Mouse (Mus musculus) G1E (cell line): ENCODE results near the gene Pld2. TPM values are rescaled to one million over a fixed set of nuclear protein-coding genes. Genes with fewer than 3 reads are reported as not detected.

Experiments
- ATAC-seq: 2 replicates; pipeline ENCODE4 v1.8.0; 2016; ENCODE audit warnings: mild to moderate bottlenecking; ENCODE audit not compliant: insufficient number of reproducible peaks, poor library complexity, low FRiP score, severe bottlenecking; ENCODE audit errors: extremely low read depth
- DNase-seq: peaks from one replicate; pipeline ENCODE4 v3.0.0; 2012; ENCODE audit warnings: low spot score
- H3K27me3 ChIP-seq: 2 replicates; pipeline ENCODE4 v1.6.1; 2012; ENCODE audit warnings: mild to moderate bottlenecking, low read length, inconsistent platforms; ENCODE audit not compliant: insufficient read depth
- H3K36me3 ChIP-seq: replicated peaks from 2 replicates; pipeline ENCODE3; 2012; ENCODE audit warnings: mild to moderate bottlenecking, inconsistent platforms
- H3K4me1 ChIP-seq: 2 replicates; pipeline ENCODE4 v1.6.1; 2012; ENCODE audit warnings: low read depth, low read length, inconsistent platforms, mixed read lengths; ENCODE audit not compliant: insufficient read depth
- H3K4me3 ChIP-seq: 2 replicates; pipeline ENCODE4 v1.5.1; 2012; ENCODE audit warnings: low read depth, mild to moderate bottlenecking, inconsistent platforms, low read length, moderate library complexity, mixed read lengths
- H3K9me3 ChIP-seq: replicated peaks from 2 replicates; pipeline ENCODE4 v1.6.1; 2012; ENCODE audit warnings: inconsistent platforms
- CTCF ChIP-seq: IDR thresholded peaks from 2 replicates; pipeline ENCODE4 v1.5.1; 2012; ENCODE audit warnings: low read depth, low read length, inconsistent platforms, mixed read lengths
- GATA1 ChIP-seq: IDR thresholded peaks from 2 replicates; pipeline ENCODE4 v1.6.1; 2012; ENCODE audit warnings: borderline replicate concordance, low read length, inconsistent platforms, mixed read lengths
- GATA2 ChIP-seq: IDR thresholded peaks from 2 replicates; pipeline ENCODE4 v1.6.1; 2012; ENCODE audit warnings: low read depth, low read length, inconsistent platforms, borderline replicate concordance
- POLR2AphosphoS5 ChIP-seq: IDR thresholded peaks from 2 replicates; pipeline ENCODE4 v1.6.1; 2012; ENCODE audit warnings: low read depth, low read length, inconsistent platforms; ENCODE audit not compliant: insufficient replicate concordance
- TAL1 ChIP-seq: conservative IDR thresholded peaks from 2 replicates; pipeline ENCODE4 v1.6.1; 2012; ENCODE audit warnings: low read depth, low read length, inconsistent platforms, mixed read lengths
- polyA plus RNA-seq: library from polyadenylated mRNA; stranded (reverse); fragments of >175 nt; gene quantifications from 2 replicates; pipeline ENCODE4 v1.2.3, GENCODE M21; 2012
- total RNA-seq, 2 experiments: library from RNA; stranded (forward) in 1 of 2; stranded (reverse) in 1 of 2; fragments of 200-1000 nt in 1 of 2; fragments of >200 nt in 1 of 2; fragmentation: Nextera tagmentation in 1 of 2; gene quantifications; 2 replicates each; pipeline ENCODE4 v1.2.3; 2014 to 2017

Pld2 gene
- total and polyA plus RNA-seq, 3 experiments, result 0.05 TPM; not detected in 2

DNA sequence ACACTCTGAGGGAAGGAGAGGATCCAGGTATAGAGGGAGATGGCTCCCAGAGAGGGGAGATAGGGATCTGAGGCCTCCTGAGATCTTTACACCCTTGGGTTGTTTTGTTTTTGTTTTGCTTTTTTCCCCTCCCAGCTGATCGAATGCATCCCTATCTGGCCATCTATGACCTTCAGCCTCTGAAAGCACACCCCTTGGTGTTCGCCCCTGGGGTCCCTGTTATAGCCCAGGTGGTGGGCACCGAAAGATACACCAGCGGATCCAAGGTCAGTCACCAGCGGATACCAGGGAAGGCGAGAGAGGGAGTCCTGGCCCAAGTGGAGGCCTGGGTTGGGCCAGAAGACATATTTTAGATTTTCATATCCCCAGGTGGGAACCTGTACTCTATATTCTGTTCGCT lies 1.1 kb downstream of the Pld2 start:
- peaks cover 69% of the 10 kb centered on the region for H3K27me3 ChIP-seq
- no peak overlapping the region for H3K4me3 ChIP-seq
- TF ChIP-seq CTCF, result no peak
- no peak for TF ChIP-seq TAL1
- TF ChIP-seq POLR2AphosphoS5, result no peak
- TF ChIP-seq GATA2, result no peak
- no peak for TF ChIP-seq GATA1

DNA sequence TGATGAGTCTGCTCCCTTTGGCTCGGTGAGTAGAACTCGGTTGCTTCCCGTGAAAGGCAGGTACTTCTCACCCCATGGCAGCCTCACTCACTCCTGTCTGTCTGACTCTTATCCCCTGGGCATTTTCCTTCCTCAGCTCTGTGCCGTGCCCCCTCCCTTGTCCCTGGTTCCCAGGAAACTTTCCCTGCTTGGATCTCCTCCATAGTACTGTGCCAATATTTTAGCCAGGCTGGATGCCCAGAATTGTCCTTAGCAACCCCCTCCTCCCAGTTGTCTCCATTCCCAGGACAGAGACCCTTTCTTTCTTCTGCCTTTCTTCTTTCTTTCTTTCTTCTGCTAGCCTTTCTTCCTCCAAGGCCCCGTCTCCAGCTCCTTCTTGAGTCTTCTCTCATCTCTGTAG lies 1.6 kb downstream of the Pld2 start:
- H3K9me3 ChIP-seq, result no peaks in the 10 kb centered on the region
- H3K4me3 ChIP-seq, result no peak overlapping the region
- DNase-seq (no peak), ATAC-seq (no peak)
- peaks cover 24% of the 10 kb centered on the region for H3K4me1 ChIP-seq
- TF ChIP-seq GATA1, result no peak
- TF ChIP-seq CTCF, result no peak
- no peak for TF ChIP-seq POLR2AphosphoS5
- no peak for TF ChIP-seq GATA2
- TF ChIP-seq TAL1, result no peak
- H3K36me3 ChIP-seq, result no peaks in the 10 kb centered on the region
- peaks cover 74% of the 10 kb centered on the region for H3K27me3 ChIP-seq

More for the DNA sequence above, 1.1 kb downstream of the Pld2 start:
- Histone ChIP-seq H3K9me3 (no peaks in the 10 kb centered on the region), H3K36me3 (no peaks in the 10 kb centered on the region), H3K4me1 (peaks cover 24% of the 10 kb centered on the region)
- DNase-seq (no peak), ATAC-seq (no peak)

DNA sequence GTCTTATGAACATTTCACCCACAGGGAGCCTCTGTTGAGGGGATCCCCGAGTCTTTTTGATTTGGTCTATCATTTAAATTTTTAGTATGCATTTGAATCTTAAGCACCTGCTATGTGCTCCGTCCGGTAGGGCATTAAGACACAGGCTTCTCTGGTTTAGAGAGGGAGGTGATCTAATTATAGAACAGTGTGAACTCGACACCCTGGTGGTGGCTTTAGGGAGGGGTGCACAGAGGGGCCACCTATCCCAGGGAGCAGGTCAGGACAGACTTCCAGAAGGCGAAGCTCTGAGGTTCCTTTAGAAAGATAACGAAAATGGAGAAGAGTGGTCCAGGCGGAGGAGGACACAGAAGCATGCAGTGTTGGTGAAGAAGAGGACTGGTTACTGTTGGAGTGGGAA lies 4.6 kb downstream of the Pld2 start:
- ATAC-seq (no peak), DNase-seq (no peak)
- no peak overlapping the region for H3K4me3 ChIP-seq
- no peaks in the 10 kb centered on the region for H3K9me3 ChIP-seq
- TF ChIP-seq CTCF, result no peak
- no peak for TF ChIP-seq POLR2AphosphoS5
- TF ChIP-seq TAL1, result no peak
- TF ChIP-seq GATA1, result no peak
- no peak for TF ChIP-seq GATA2
- H3K4me1 ChIP-seq, result peaks cover 24% of the 10 kb centered on the region
- H3K27me3 ChIP-seq, result peaks cover 72% of the 10 kb centered on the region
- no peaks in the 10 kb centered on the region for H3K36me3 ChIP-seq

DNA sequence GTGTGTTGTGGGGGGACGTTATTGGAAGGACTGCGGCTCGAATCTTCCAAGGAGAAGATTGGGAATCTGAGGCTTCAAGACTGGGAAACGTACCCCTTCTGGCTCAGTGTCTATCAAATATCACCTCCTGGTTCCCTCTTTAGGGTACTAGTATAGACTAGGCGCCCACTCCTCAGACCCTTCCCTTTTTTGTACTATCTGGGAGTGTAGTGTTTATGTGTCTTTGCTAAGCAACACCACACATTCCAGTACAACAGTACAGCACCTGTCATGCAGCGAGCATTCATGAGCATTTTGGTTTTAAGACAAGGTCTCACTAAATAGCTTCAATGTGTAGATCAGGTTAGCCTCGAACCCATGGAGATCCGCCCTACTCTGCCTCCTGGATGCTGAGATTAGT lies 11.7 kb downstream of the Pld2 start:
- no peak for ATAC-seq
- no peak overlapping the region for H3K4me3 ChIP-seq
- no peaks in the 10 kb centered on the region for H3K4me1 ChIP-seq
- H3K9me3 ChIP-seq, result no peaks in the 10 kb centered on the region
- peaks cover 65% of the 10 kb centered on the region for H3K27me3 ChIP-seq
- TF ChIP-seq GATA1 (no peak), POLR2AphosphoS5 (no peak), TAL1 (no peak), CTCF (no peak), GATA2 (no peak)
- no peak for DNase-seq
- H3K36me3 ChIP-seq, result no peaks in the 10 kb centered on the region

DNA sequence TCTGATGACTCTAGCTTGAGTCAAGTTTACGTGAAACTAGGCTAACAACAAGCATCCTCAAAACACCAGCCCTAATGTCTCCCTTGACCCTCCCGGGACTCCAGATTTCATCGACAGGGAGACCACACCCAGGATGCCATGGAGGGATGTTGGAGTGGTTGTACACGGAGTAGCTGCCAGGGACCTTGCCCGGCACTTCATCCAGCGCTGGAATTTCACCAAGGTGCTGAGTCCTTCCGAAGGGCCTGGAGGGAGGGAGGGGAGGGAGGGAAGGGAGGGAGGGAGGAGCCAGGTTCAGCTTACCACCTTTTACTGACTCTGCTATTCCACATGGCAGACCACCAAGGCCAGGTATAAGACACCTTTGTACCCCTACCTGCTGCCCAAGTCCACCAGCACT lies 14.1 kb downstream of the Pld2 start:
- ATAC-seq (no peak), DNase-seq (no peak)
- H3K36me3 ChIP-seq, result no peaks in the 10 kb centered on the region
- H3K27me3 ChIP-seq, result peaks cover 67% of the 10 kb centered on the region
- H3K4me1 ChIP-seq, result no peaks in the 10 kb centered on the region
- no peak overlapping the region for H3K4me3 ChIP-seq
- no peaks in the 10 kb centered on the region for H3K9me3 ChIP-seq
- TF ChIP-seq TAL1 (no peak), CTCF (no peak), POLR2AphosphoS5 (no peak), GATA1 (no peak), GATA2 (no peak)

DNA sequence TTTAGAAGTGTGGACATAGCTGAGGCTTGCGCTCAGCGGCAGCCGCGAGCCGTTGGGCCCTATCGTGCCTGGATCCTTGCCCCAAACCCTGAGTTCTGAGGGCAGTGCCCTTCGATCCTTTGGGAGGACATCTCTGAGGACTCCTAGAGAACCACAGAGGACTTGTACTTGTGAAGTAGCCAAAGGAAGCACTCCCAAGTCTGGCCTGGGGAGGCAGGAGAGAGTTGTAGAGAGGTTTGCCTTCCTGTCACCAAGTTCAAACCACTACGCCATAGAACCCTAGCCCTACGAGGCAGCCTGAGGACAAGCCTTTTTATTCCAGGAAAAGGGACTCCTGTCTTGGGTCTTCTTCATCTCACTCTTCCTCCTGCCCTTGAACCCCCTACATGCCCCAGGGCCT lies 17.7 kb downstream of the Pld2 start:
- ATAC-seq (no peak), DNase-seq (no peak)
- Histone ChIP-seq H3K27me3 (peaks cover 44% of the 10 kb centered on the region), H3K36me3 (no peaks in the 10 kb centered on the region), H3K4me3 (no peak overlapping the region), H3K4me1 (peaks cover 10% of the 10 kb centered on the region), H3K9me3 (no peaks in the 10 kb centered on the region)
- TF ChIP-seq GATA2, result no peak
- no peak for TF ChIP-seq GATA1
- no peak for TF ChIP-seq CTCF
- TF ChIP-seq POLR2AphosphoS5, result no peak
- TF ChIP-seq TAL1, result no peak

DNA sequence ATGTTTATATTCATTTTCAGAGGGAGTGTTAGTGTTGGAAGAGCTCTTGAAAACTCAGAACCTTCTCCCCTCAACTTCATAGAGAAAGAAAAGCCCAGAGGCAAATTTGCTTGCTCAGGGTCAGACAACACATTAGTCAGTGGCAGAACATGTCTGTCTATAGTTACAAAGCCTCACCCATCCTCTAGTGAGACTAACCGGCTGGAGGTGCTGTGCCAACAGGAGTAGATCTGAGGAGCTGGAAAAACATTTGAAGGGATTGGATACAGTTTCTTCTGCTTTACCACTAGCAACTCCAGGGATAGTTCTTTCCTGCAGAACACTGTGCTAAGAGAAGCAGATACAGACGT lies 22.0 kb downstream of the Pld2 start:
- ATAC-seq, result no peak
- H3K9me3 ChIP-seq, result no peaks in the 10 kb centered on the region
- peaks cover 20% of the 10 kb centered on the region for H3K36me3 ChIP-seq
- H3K4me1 ChIP-seq, result peaks cover 42% of the 10 kb centered on the region
- peaks cover 11% of the 10 kb centered on the region for H3K27me3 ChIP-seq
- H3K4me3 ChIP-seq, result peak overlapping the region; percentile 95; the same call in 1 of the 2 replicates
- TF ChIP-seq POLR2AphosphoS5 (no peak), CTCF (no peak), GATA2 (no peak), TAL1 (no peak), GATA1 (no peak)
- no peak for DNase-seq
